Mouse (Mus musculus): Measurements from ENCODE around the gene Adamts17. TPM values are rescaled to one million over a fixed set of nuclear protein-coding genes. Genes with fewer than 3 reads are reported as not detected.
A peak's percentile ranks its signal among the peaks of the same experiment; 100 is the strongest.

Gene Adamts17
- polyA plus RNA-seq, 1 experiment from 2014 or later, result 4.6 TPM

DNA sequence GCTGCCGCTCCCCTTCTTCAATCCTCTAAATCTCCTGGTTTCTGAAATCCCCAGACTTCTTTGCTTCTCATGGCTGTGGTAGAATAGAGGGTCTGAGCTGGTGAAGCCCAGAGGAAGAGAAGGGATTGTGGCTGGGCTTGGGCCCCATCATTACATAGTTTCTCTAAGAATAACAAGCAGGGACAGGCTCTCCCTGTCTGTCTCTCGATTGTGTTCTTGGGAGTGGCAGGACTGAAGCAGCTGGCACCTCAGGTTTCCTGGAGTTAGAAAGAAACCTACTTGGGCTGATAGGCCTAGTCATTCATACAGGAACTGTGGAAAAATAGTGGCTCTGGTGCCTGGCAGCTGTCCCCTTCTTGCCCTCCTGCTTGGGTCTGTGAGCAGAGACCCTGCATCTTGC lies 51.9 kb downstream of the Adamts17 start:
- Histone ChIP-seq H3K4me1 (no peaks in the 10 kb centered on the region), H3K4me2 (no peak overlapping the region), H3K27me3 (no peaks in the 10 kb centered on the region), H3K36me3 (no peaks in the 10 kb centered on the region), H3K4me3 (replicated peaks) (no peak overlapping the region), H3K9ac (no peak overlapping the region), H3K27ac (no peak overlapping the region), H3K9me3 (replicated peaks) (no peaks in the 10 kb centered on the region)
- WGBS, result 66% methylated on average over 2 of the region's 2 CpGs
- no peak for ATAC-seq (replicated peaks; ENCODE audit: low FRiP score)

DNA sequence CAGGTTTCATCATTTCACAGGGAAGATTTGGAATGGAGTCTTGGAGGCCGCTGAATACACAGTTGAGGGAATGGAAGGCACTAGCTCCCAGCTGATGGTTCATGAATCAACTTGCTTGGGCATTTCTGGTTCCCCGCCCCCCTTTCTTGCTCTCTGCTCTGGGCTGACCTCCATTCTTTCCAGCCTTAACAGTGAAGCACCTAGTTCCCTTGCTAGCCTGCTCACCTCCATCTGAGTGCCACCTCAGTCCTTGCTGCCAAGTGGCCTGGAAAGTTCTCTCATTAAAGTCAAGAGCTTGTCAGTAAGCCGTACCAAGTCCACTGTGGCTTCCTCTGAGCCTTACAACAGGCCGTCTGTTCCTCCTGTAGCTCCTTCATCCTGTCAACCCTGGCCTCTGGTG lies 52.6 kb downstream of the Adamts17 start:
- H3K36me3 ChIP-seq, result no peaks in the 10 kb centered on the region
- H3K4me1 ChIP-seq, result no peaks in the 10 kb centered on the region
- no peak overlapping the region for H3K9ac ChIP-seq
- no peaks in the 10 kb centered on the region for H3K27me3 ChIP-seq
- H3K27ac ChIP-seq, result no peak overlapping the region
- H3K9me3 ChIP-seq (replicated peaks), result no peaks in the 10 kb centered on the region; the same call in 1 of the 2 replicates
- WGBS, result 79% methylated on average over 4 of the region's 4 CpGs
- H3K4me2 ChIP-seq, result no peak overlapping the region
- no peak overlapping the region for H3K4me3 ChIP-seq (replicated peaks)
- ATAC-seq (replicated peaks; ENCODE audit: low FRiP score), result no peak

DNA sequence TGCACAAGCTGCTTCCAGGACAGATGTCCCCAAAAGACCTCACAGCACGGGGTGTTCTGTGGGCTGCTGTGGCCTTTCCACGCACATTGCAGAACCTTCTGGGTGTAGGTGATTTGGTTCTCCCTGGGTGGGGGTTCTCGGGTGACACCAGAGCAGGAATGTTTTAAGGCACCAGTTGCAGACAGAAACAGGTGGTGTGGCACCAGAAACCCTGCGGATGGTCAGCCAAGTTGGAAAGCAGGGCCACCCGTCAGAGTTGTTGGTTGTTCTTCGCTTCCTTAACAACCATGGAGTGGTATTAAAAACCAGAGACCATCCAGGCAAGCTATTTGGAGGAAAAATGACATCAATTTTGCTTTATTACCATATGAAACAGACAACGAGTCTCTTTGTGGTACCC lies 62.8 kb downstream of the Adamts17 start:
- Histone ChIP-seq H3K27me3 (no peaks in the 10 kb centered on the region), H3K9me3 (replicated peaks) (no peaks in the 10 kb centered on the region), H3K4me1 (no peaks in the 10 kb centered on the region), H3K9ac (no peak overlapping the region), H3K4me2 (no peak overlapping the region), H3K4me3 (replicated peaks) (no peak overlapping the region), H3K36me3 (no peaks in the 10 kb centered on the region), H3K27ac (no peak overlapping the region)
- 81% methylated on average over 7 of the region's 7 CpGs for WGBS
- ATAC-seq (replicated peaks; ENCODE audit: low FRiP score), result no peak

DNA sequence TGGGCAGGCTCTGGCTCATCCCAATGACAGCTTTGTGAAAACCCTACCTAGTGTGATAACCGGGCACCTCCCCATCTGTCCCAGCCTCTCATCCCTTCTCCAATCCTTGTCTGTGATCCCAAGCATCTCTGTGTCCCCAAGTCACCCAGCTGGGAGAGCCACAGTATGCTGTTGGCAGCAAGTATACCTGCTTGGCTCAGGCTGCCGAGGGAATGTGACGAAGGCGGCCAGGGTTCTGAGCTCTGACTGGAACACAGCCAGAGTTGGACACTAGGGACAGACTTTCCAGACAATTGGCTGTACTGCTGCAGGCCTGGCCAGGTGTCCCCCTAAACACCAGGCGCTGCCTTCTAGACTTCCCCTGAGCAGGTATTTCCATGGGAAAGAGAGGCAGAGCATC lies 63.5 kb downstream of the Adamts17 start:
- H3K9ac ChIP-seq, result no peak overlapping the region
- H3K4me1 ChIP-seq, result no peaks in the 10 kb centered on the region
- ATAC-seq (replicated peaks; ENCODE audit: low FRiP score), result no peak
- 69% methylated on average over 5 of the region's 5 CpGs for WGBS
- H3K9me3 ChIP-seq (replicated peaks), result no peaks in the 10 kb centered on the region
- H3K4me3 ChIP-seq (replicated peaks), result no peak overlapping the region
- H3K4me2 ChIP-seq, result no peak overlapping the region
- H3K36me3 ChIP-seq, result no peaks in the 10 kb centered on the region
- no peaks in the 10 kb centered on the region for H3K27me3 ChIP-seq
- no peak overlapping the region for H3K27ac ChIP-seq

DNA sequence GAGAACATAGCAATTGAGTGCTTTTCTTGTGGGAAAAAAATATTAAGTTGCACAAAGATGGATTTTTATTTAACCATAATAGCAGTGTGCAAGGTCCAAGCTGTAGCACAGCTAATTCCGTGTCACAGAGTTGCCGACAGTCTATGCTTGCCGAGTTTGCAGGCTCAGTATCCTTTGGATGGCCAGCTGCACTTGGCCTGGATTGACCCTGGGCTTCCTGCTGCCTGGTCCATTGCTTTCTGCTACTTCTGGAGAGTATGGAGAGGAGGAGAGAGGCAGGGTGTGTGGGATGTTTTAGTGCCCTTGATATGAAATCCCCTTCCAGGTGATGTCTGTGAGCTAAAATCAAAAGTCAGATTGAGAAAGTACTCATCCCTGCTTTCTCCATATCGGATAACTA lies 66.4 kb downstream of the Adamts17 start:
- Histone ChIP-seq H3K27ac (no peak overlapping the region), H3K9me3 (replicated peaks) (no peaks in the 10 kb centered on the region), H3K4me2 (no peak overlapping the region), H3K4me1 (no peaks in the 10 kb centered on the region), H3K36me3 (no peaks in the 10 kb centered on the region), H3K27me3 (no peaks in the 10 kb centered on the region), H3K9ac (no peak overlapping the region), H3K4me3 (replicated peaks) (no peak overlapping the region)
- WGBS, result 68% methylated on average over 4 of the region's 4 CpGs
- ATAC-seq (replicated peaks; ENCODE audit: low FRiP score), result no peak

DNA sequence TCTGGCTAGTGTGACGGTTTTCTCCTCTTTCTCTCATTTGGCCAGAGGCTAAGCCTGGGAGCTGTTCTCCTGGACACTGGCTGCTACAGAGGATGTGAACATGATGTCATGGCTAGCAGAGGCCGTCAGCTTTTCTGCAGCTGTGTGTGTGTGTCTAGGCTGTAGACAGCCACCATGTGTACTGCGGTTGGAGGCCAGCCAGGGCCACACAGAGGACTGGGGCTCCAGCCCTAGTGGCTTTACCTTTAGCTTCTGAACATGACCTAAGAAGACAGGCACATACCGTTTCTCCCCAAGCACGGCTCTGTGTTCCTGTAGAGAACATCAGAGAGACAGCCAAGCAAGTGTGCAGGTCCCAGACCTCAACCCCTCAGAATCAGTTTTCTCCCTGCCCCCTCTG lies 73.3 kb downstream of the Adamts17 start:
- Histone ChIP-seq H3K4me1 (peaks cover 8% of the 10 kb centered on the region), H3K36me3 (no peaks in the 10 kb centered on the region), H3K27ac (no peak overlapping the region), H3K4me2 (no peak overlapping the region), H3K27me3 (no peaks in the 10 kb centered on the region), H3K9ac (no peak overlapping the region), H3K4me3 (replicated peaks) (no peak overlapping the region), H3K9me3 (replicated peaks) (no peaks in the 10 kb centered on the region)
- ATAC-seq (replicated peaks; ENCODE audit: low FRiP score), result no peak
- WGBS, result 48% methylated on average over 5 of the region's 5 CpGs

DNA sequence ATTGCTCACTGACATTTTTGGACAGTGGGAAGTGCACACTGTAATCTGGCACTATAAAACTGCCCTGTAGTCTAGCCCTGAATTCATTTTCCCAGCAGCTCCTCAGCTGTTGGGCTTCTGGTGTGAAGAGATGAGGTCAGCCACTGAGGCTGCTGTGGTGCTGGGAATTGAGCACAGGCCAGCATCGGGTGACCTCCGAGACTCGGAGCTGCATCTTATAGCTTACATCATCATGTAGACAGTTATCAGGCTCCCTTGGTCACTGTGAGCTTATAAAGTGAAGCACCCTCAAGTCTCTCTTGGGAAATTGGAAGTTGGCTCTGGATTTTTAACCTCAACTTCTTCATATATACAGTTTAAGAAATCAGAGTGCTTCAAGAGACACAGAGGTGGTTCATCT lies 84.1 kb downstream of the Adamts17 start:
- no peak for ATAC-seq (replicated peaks; ENCODE audit: low FRiP score)
- no peak overlapping the region for H3K27ac ChIP-seq
- H3K4me3 ChIP-seq (replicated peaks), result no peak overlapping the region
- H3K4me1 ChIP-seq, result peaks cover under 1% of the 10 kb centered on the region; the same call in 1 of the 2 replicates
- H3K36me3 ChIP-seq, result no peaks in the 10 kb centered on the region
- WGBS, result 92% methylated on average over 3 of the region's 3 CpGs
- H3K4me2 ChIP-seq, result no peak overlapping the region
- H3K9ac ChIP-seq, result no peak overlapping the region
- H3K27me3 ChIP-seq, result no peaks in the 10 kb centered on the region
- no peaks in the 10 kb centered on the region for H3K9me3 ChIP-seq (replicated peaks)

DNA sequence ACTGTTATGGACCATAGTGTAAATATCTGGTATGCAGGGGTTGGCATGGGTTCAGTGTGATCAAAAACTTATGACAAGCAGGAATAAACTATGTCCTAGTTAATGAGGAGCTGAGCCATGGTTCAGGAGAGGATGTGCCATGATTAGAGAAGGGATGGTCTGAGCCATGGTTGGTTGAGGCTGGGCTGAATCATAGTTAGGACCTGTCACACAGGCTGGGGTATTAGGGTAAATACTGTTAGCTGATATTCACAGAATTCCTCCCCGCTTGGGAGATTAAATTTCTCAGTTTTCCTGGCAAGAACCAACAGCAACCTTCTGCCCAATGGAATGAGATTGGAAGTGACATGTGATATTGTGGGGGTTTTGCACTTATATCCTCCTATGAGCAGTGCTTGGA lies 84.6 kb downstream of the Adamts17 start:
- Histone ChIP-seq H3K4me3 (replicated peaks) (no peak overlapping the region), H3K9ac (no peak overlapping the region), H3K4me2 (no peak overlapping the region), H3K4me1 (peaks cover 6% of the 10 kb centered on the region), H3K27ac (no peak overlapping the region), H3K9me3 (replicated peaks) (no peaks in the 10 kb centered on the region), H3K27me3 (no peaks in the 10 kb centered on the region), H3K36me3 (no peaks in the 10 kb centered on the region)
- peak; percentile 70; the same call in 1 of the 2 replicates for ATAC-seq (replicated peaks; ENCODE audit: low FRiP score)
- WGBS, result 57% methylated on average over 1 of the region's 1 CpGs

DNA sequence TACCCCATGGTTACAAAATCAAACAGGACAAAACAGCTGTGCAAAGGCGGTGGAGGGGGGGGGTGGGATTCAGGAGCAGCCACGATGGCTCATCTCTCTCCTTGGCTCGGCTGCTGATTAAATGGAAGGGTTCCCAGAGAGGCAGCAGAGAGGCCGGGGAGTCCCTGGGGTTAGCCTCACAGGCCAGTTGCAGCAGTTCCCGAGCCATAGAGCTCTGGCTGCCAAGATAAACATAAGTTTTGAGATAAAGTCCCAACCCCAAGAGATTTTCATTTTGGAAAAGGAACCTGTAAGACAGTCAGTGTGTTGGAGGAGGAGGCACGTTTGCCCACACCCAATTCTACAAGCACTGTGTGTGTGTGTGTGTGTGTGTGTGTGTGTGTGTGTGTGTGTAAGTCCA lies 89.7 kb downstream of the Adamts17 start:
- no peaks in the 10 kb centered on the region for H3K27me3 ChIP-seq
- H3K4me2 ChIP-seq, result no peak overlapping the region
- 27% methylated on average over 6 of the region's 6 CpGs for WGBS
- no peak for ATAC-seq (replicated peaks; ENCODE audit: low FRiP score)
- H3K4me1 ChIP-seq, result peaks cover 16% of the 10 kb centered on the region
- no peaks in the 10 kb centered on the region for H3K36me3 ChIP-seq
- H3K4me3 ChIP-seq (replicated peaks), result no peak overlapping the region
- H3K9ac ChIP-seq, result no peak overlapping the region
- 0 out of 2 replicates have a peak overlapping the region, but pooled peaks have one; percentile 3 for H3K27ac ChIP-seq
- no peaks in the 10 kb centered on the region for H3K9me3 ChIP-seq (replicated peaks)

DNA sequence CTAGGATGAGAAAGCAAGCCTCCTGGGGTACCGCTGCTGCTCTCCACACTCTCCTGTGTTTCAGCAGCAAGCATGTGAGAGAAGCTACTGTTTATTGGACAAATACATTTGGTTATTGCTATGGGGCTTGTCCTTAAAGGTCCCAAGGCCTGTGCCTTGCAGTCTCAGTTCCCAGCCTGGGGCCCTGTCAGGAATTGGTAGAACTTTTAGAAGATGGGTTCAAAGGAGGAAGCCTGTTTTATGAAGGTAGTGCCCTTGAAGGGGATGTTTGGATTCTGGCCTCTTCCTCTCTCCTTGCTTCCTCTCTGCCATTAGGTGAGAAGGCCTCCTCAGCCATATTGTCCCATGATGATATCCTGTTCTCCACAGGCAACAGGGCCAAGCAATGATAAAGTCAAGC lies 91.8 kb downstream of the Adamts17 start:
- Histone ChIP-seq H3K9me3 (replicated peaks) (no peaks in the 10 kb centered on the region), H3K27ac (no peak overlapping the region), H3K9ac (no peak overlapping the region), H3K4me3 (replicated peaks) (no peak overlapping the region), H3K4me2 (no peak overlapping the region), H3K4me1 (peaks cover 22% of the 10 kb centered on the region), H3K36me3 (no peaks in the 10 kb centered on the region), H3K27me3 (no peaks in the 10 kb centered on the region)
- ATAC-seq (replicated peaks; ENCODE audit: low FRiP score), result no peak
- 97% methylated on average over 1 of the region's 1 CpGs for WGBS

DNA sequence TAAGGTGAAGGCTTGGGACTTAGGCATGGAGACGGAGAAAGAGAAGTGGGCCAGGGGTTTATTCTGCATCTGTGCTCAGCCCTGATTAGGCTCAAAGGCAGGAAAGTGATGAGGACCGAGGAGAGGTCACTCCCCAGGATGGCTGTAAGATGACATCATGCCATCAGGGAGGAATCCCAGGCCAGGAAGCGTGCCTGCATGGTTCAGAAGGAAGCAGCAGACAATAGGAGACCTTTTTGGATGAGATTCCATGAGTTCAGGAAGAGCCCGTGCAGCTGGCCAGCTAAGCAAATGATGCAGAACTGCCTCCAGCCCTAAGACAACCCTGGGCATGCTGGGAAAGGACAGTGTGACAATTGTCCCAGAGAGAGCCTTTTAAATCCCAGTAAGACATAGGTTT lies 93.7 kb downstream of the Adamts17 start:
- H3K27me3 ChIP-seq, result no peaks in the 10 kb centered on the region
- H3K9me3 ChIP-seq (replicated peaks), result no peaks in the 10 kb centered on the region
- peaks cover 31% of the 10 kb centered on the region for H3K4me1 ChIP-seq
- no peak overlapping the region for H3K9ac ChIP-seq
- no peak overlapping the region for H3K4me2 ChIP-seq
- peak overlapping the region; percentile 54 for H3K27ac ChIP-seq
- no peaks in the 10 kb centered on the region for H3K36me3 ChIP-seq
- no peak; the same call in 1 of the 2 replicates for ATAC-seq (replicated peaks; ENCODE audit: low FRiP score)
- 41% methylated on average over 4 of the region's 4 CpGs for WGBS
- no peak overlapping the region for H3K4me3 ChIP-seq (replicated peaks)

DNA sequence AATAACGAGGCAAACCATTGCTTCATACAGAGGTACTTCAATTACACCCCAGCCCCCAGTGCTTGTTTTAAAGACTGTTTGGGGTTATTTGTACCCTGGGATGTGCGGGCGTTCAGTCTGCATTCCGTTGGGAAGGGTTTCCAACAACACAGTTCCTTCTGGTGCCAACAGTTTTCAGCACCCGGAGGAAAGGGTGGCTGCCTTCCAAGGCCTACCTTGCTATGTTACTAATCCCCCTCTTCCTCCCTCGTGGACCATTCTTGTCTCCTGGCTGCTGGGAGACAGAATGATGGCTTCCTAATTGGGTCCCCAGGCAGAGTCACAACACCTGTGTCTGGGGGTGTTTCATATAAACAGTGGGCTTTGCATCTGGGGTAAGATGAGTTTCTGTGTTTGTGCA lies 94.5 kb downstream of the Adamts17 start:
- no peak overlapping the region for H3K9ac ChIP-seq
- no peak for ATAC-seq (replicated peaks; ENCODE audit: low FRiP score)
- H3K36me3 ChIP-seq, result no peaks in the 10 kb centered on the region
- H3K9me3 ChIP-seq (replicated peaks), result no peaks in the 10 kb centered on the region
- peaks cover 30% of the 10 kb centered on the region for H3K4me1 ChIP-seq
- H3K27me3 ChIP-seq, result no peaks in the 10 kb centered on the region
- no peak overlapping the region for H3K4me2 ChIP-seq
- no peak overlapping the region for H3K4me3 ChIP-seq (replicated peaks)
- 78% methylated on average over 6 of the region's 6 CpGs for WGBS
- H3K27ac ChIP-seq, result no peak overlapping the region

DNA sequence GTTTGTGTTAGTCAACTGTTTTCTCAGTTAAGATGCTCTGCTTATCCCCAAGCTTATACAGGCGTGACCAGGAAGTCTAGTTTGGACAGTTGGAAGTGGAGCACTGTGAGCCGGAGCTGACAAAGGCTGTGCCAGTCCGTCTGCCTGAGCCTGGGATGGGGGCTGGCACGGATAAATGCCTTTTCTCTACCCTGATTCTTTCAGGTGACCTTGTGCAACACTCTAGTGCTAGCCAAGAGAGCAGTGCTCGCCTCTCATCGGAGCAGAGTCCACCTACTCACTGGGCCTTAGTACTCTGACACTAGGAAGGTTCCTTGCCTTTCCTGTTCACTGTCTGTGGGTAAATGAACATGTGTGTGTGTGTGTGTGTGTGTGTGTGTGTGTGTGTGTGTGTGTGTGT lies 95.5 kb downstream of the Adamts17 start:
- no peaks in the 10 kb centered on the region for H3K36me3 ChIP-seq
- no peak overlapping the region for H3K4me3 ChIP-seq (replicated peaks)
- no peak overlapping the region for H3K4me2 ChIP-seq
- H3K9ac ChIP-seq, result no peak overlapping the region
- H3K27ac ChIP-seq, result no peak overlapping the region
- no peaks in the 10 kb centered on the region for H3K9me3 ChIP-seq (replicated peaks)
- no peak for ATAC-seq (replicated peaks; ENCODE audit: low FRiP score)
- no peaks in the 10 kb centered on the region for H3K27me3 ChIP-seq
- peaks cover 25% of the 10 kb centered on the region for H3K4me1 ChIP-seq
- 86% methylated on average over 6 of the region's 6 CpGs for WGBS

Data from kidney, embryonic 15.5 days (tissue).